Mouse (Mus musculus) ovary, postnatal 10 days (tissue): Measurements from ENCODE around the gene Gm815.

ENCODE experiments used
- DNase-seq: peaks from one replicate; pipeline ENCODE4 v3.0.0; 2022; ENCODE audit warnings: low spot score

Gene Gm815

GRCm38 (mm10) chr19:26885616-26886015 lies at the start of gene Gm815:
Gm815 (plus strand) TSS chr19:26885881.
- DNase-seq, result no peak

GRCm38 (mm10) chr19:26837626-26838025 lies 48.1 kb upstream of the Gm815 start:
- DNase-seq, result no peak

- no peak for DNase-seq
These were observed 41.8 kb upstream of the Gm815 start for GRCm38 (mm10) chr19:26843896-26844295.

- no peak for DNase-seq
These were observed 40.9 kb upstream of the Gm815 start for GRCm38 (mm10) chr19:26844813-26845212.

- DNase-seq, result peak; percentile 78
These were observed 40.2 kb upstream of the Gm815 start for GRCm38 (mm10) chr19:26845276-26846016.

GRCm38 (mm10) chr19:26846017-26846285 lies 39.7 kb upstream of the Gm815 start:
- DNase-seq, result no peak

GRCm38 (mm10) chr19:26851017-26851782 lies 34.5 kb upstream of the Gm815 start:
- no peak for DNase-seq

GRCm38 (mm10) chr19:26852325-26852900 lies 33.3 kb upstream of the Gm815 start:
- DNase-seq, result no peak

- no peak for DNase-seq
These were observed 31.9 kb upstream of the Gm815 start for GRCm38 (mm10) chr19:26853701-26854282.

- DNase-seq, result no peak
These were observed 31.0 kb upstream of the Gm815 start for GRCm38 (mm10) chr19:26854661-26855060.

- DNase-seq, result no peak
These were observed 30.5 kb upstream of the Gm815 start for GRCm38 (mm10) chr19:26855152-26855551.

- DNase-seq, result no peak
These were observed 27.1 kb upstream of the Gm815 start for GRCm38 (mm10) chr19:26858427-26859194.

- DNase-seq, result no peak
These were observed 26.5 kb upstream of the Gm815 start for GRCm38 (mm10) chr19:26859195-26859570.

- DNase-seq, result no peak
These were observed 22.0 kb upstream of the Gm815 start for GRCm38 (mm10) chr19:26863662-26864061.

- DNase-seq, result no peak
These were observed 20.5 kb upstream of the Gm815 start for GRCm38 (mm10) chr19:26864975-26865690.

- no peak for DNase-seq
These were observed 19.9 kb upstream of the Gm815 start for GRCm38 (mm10) chr19:26865736-26866135.

- DNase-seq, result no peak
These were observed 16.1 kb upstream of the Gm815 start for GRCm38 (mm10) chr19:26869591-26869990.

- DNase-seq, result no peak
These were observed 15.4 kb upstream of the Gm815 start for GRCm38 (mm10) chr19:26870280-26870679.

- no peak for DNase-seq
These were observed 14.6 kb upstream of the Gm815 start for GRCm38 (mm10) chr19:26871096-26871495.

GRCm38 (mm10) chr19:26872886-26873285 lies 12.8 kb upstream of the Gm815 start:
- DNase-seq, result no peak

- DNase-seq, result no peak
These were observed 10.1 kb upstream of the Gm815 start for GRCm38 (mm10) chr19:26875601-26876000.
